12 mouse cellular contexts compared by ENCODE assay signal in the genomic region with DNA sequence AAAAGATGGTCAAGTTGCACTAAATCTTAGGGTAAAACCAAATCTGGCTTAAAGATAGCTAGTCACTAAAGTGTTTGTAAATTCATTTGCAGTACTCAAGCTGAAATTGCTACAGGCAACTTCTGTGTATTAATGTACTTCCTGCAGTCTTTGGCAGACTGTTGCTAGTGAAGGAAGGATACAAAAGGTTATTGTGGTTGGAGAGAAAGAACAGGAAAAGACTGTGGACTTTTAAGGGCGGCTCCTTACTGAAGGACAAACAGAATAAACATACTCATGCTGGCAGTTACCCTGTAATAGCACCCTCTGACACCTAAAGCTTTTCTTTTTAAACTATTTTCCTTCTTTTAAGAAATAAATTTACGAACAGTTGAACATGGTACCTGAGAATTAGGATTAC. TPM values are rescaled to one million over a fixed set of nuclear protein-coding genes. Genes with fewer than 3 reads are reported as not detected.
A peak's percentile ranks its signal among the peaks of the same experiment; 100 is the strongest.
DNase-seq lines count a peak whose midpoint lies in the region; ATAC-seq lines count a peak whose summit lies in the region.
"Had no signal": no experiment of that assay in that cellular context is flagged by ENCODE, and none has a peak within 500 bp of the region (broad histone marks: within the 10 kb centered on the region; RNA-seq: fewer than 3 reads in every experiment).

No protein-coding gene starts in this region.

- ATAC-seq in activated CD4-positive, CD25-positive, alpha-beta regulatory T cell, adult 4 months = no peak
- ATAC-seq: CD4-positive, CD25-positive, alpha-beta regulatory T cell, adult 4 months had no signal

- DNase-seq in kidney, adult 9 months = peak; percentile 26
- no peak for DNase-seq in kidney, adult 18-20 months
- DNase-seq in 3T3-L1 (ENCODE audit: low read depth, low spot score) (peak; percentile 30), NIH3T3 (ENCODE audit: low read depth) (peak; percentile 24)
- peak; percentile 72 for DNase-seq in lung, postnatal 25 days (ENCODE audit: low spot score)
- DNase-seq in left cerebral cortex, adult 11 months (ENCODE audit: low spot score) = no peak
- DNase-seq: adrenal gland, postnatal 25 days; cerebellum, postnatal 14 days; gastrocnemius, postnatal 25 days; right cerebral cortex, postnatal 4 days had no signal

RNA-seq across cellular contexts. Expression of gene Fchsd2, which starts 50.2 kb away (rescaled TPM):
- polyA plus RNA-seq in activated CD4-positive, CD25-positive, alpha-beta regulatory T cell, adult 4 months (2017; shearing (Covaris generic)) = 10 to 100 TPM; 31.3 to 40.6 TPM

Comparison
In these comparisons a context has a peak if more than half of its experiments do, and no peak if none do; other contexts are left out.
1. DNase-seq: peak in kidney, adult 9 months (single experiment), 3T3-L1 (single experiment), NIH3T3 (single experiment) and lung, postnatal 25 days (single experiment); none in kidney, adult 18-20 months (single experiment) and left cerebral cortex, adult 11 months (single experiment).